Mouse (Mus musculus): ENCODE results near the gene Tmem236.
"Not testable (repeated sequence)": the region's sequence is repeated elsewhere in the genome, so short reads cannot be mapped to it uniquely, and the experiment has no call there.

Tmem236 gene

DNA sequence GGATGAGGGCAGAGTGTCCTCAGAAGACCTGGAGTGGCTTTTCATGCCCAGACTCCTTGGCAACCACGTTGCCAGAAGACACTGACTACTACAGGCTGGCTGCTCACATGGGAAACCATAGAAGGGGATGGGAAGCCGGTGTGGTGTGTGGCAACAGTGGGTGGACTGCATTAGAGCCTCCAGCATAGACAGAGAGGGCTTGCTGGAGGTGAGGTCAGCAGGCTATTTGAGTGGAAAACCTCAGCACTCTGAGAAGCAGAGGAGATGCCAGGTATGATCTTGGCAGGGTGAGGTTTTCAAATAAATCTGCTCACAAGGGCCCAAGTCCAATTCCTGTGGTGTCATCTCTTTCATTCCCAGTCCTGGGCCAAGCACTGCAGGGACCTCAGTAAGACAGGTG lies 25.3 kb downstream of the Tmem236 start:
- no peaks in the 10 kb centered on the region for H3K27me3 ChIP-seq (ENCODE audit: insufficient read depth, low read length)
- no peaks in the 10 kb centered on the region for H3K4me1 ChIP-seq (replicated peaks; ENCODE audit: low read depth, low read length)
- no peak overlapping the region for H3K4me3 ChIP-seq (replicated peaks; ENCODE audit: low read length)
- H3K36me3 ChIP-seq (ENCODE audit: insufficient read depth, low read length) = no peaks in the 10 kb centered on the region
- no peaks in the 10 kb centered on the region for H3K9me3 ChIP-seq (ENCODE audit: low read length)
- TF ChIP-seq NANOG (IDR thresholded peaks at IDR 0.05; ENCODE audit: borderline replicate concordance, low read length) (no peak), CTCF (conservative IDR thresholded peaks at IDR 0.05; ENCODE audit: low read length) (no peak), POU5F1 (IDR thresholded peaks at IDR 0.05; ENCODE audit: borderline replicate concordance, low read length) (no peak)

DNA sequence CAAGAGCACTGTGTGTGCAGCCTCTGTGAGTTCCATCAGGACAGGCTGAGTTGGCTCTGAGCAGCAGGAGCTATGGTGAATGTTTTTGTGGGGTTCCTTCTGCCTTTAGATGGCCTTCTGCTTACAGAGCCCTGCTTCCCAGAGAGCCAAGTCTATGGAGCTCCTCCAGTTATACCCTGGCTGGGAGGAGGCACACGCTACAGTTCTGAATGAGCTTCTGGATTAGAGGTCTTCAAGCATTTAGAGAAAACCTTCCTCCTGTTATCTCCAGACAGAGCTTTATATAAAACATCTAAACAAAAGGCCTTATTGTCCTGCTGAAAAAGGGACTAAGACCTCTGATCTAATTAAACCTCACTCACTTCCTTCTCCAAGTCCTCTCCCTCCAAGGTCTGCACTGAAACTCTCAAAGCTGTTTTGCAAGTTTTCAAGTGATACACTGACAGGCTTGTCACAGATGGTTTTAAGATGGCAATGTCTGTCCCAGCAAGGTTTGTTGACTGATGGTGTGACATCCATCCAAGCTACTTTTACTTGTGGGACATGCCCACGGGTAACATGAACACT lies 26.6 kb downstream of the Tmem236 start:
- not testable (repeated sequence) for H3K4me3 ChIP-seq (replicated peaks; ENCODE audit: low read length); H3K4me1 ChIP-seq (replicated peaks; ENCODE audit: low read depth, low read length); H3K27me3 ChIP-seq (ENCODE audit: insufficient read depth, low read length); H3K36me3 ChIP-seq (ENCODE audit: insufficient read depth, low read length); H3K9me3 ChIP-seq (ENCODE audit: low read length)

DNA sequence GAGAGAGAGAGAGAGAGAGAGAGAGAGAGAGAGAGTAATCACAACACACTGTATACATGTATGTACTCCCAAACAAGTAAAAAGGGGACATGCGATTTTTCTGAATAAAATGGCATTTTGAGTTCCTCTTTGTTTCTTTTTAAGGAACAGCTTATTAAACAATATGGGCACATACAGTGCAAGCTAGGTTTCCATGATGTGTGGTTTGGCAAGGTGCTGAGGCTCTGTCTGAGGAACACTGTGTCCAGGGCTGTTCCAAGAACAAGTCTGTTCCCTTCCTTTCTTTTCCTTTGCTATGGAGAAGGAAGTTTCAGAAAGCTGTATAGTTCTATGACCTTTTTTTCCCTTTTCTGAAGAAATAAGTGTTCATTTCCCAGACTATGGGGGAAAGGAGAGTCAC lies 30.0 kb downstream of the Tmem236 start:
- Histone ChIP-seq H3K4me3 (replicated peaks; ENCODE audit: low read length) (no peak overlapping the region), H3K4me1 (replicated peaks; ENCODE audit: low read depth, low read length) (no peaks in the 10 kb centered on the region), H3K27me3 (ENCODE audit: insufficient read depth, low read length) (no peaks in the 10 kb centered on the region), H3K36me3 (ENCODE audit: insufficient read depth, low read length) (no peaks in the 10 kb centered on the region), H3K9me3 (ENCODE audit: low read length) (no peaks in the 10 kb centered on the region)
- TF ChIP-seq POU5F1 (IDR thresholded peaks at IDR 0.05; ENCODE audit: borderline replicate concordance, low read length) (no peak), NANOG (IDR thresholded peaks at IDR 0.05; ENCODE audit: borderline replicate concordance, low read length) (no peak), CTCF (conservative IDR thresholded peaks at IDR 0.05; ENCODE audit: low read length) (no peak)

DNA sequence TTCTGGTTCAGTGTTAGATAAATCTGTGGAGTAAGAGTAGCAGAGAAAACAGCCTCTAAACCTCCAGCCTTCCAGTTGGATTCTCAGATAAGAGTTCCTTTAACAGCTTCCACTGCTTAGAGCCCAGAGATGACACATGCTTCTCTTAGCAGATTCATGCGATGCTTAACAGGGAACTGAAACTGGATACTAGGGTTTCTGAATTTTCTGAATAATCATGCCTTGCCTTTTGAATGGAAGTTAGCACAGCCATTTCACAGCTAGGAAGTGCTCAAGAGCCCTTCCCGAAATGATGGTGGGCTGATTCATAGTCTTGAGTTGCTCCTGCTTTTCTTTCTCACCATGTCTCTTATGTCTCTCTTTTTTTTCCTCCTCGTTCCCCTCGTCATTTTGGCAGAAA lies 32.5 kb downstream of the Tmem236 start:
- Histone ChIP-seq H3K36me3 (ENCODE audit: insufficient read depth, low read length) (no peaks in the 10 kb centered on the region), H3K4me1 (replicated peaks; ENCODE audit: low read depth, low read length) (no peaks in the 10 kb centered on the region), H3K27me3 (ENCODE audit: insufficient read depth, low read length) (no peaks in the 10 kb centered on the region), H3K9me3 (ENCODE audit: low read length) (no peaks in the 10 kb centered on the region), H3K4me3 (replicated peaks; ENCODE audit: low read length) (no peak overlapping the region)
- TF ChIP-seq POU5F1 (IDR thresholded peaks at IDR 0.05; ENCODE audit: borderline replicate concordance, low read length) (no peak), NANOG (IDR thresholded peaks at IDR 0.05; ENCODE audit: borderline replicate concordance, low read length) (no peak), CTCF (conservative IDR thresholded peaks at IDR 0.05; ENCODE audit: low read length) (no peak)

DNA sequence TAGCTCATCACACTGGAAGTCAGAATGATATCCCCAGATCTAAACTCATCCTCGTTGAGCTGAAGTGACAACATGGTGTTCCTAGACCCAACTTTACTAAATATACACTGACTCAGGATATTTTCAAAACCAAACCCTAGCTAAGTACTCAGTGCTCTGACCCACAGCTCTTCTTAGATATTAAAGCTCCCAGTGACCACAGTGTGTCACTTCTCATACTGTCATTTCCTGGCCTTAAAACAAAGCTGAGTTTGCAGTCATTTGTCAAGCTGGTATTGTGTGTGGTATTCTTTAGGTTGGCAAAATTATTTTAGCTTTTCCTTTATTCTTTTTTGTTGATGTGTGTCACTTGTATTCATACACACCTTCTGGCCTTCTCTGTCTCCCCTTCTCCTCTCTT lies 36.4 kb downstream of the Tmem236 start:
- H3K9me3 ChIP-seq (ENCODE audit: low read length) = no peaks in the 10 kb centered on the region
- no peaks in the 10 kb centered on the region for H3K36me3 ChIP-seq (ENCODE audit: insufficient read depth, low read length)
- no peaks in the 10 kb centered on the region for H3K4me1 ChIP-seq (replicated peaks; ENCODE audit: low read depth, low read length)
- no peaks in the 10 kb centered on the region for H3K27me3 ChIP-seq (ENCODE audit: insufficient read depth, low read length)
- no peak for TF ChIP-seq CTCF (conservative IDR thresholded peaks at IDR 0.05; ENCODE audit: low read length)
- TF ChIP-seq NANOG (IDR thresholded peaks at IDR 0.05; ENCODE audit: borderline replicate concordance, low read length) = no peak
- no peak for TF ChIP-seq POU5F1 (IDR thresholded peaks at IDR 0.05; ENCODE audit: borderline replicate concordance, low read length)
- no peak overlapping the region for H3K4me3 ChIP-seq (replicated peaks; ENCODE audit: low read length)

DNA sequence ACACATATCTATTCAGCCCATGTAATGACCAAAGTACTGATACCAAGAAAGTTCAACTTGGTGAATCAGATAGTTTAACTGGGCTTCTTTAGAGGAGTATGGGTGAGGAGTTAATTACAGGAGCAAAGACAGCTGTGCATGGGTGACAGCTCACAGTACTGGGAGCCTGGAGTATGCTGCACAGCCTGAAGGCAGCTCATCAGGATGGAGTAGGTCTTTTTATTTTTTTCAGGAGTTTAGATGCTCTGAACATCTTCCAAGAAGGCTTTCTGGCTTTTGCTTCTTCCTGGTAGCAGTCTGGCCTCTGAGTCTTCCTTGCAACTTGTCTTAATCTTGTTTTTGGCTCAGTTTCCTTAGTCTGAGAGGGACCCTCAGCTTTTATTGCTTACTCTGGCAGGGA lies 37.3 kb downstream of the Tmem236 start:
- Histone ChIP-seq H3K4me1 (replicated peaks; ENCODE audit: low read depth, low read length) (no peaks in the 10 kb centered on the region), H3K27me3 (ENCODE audit: insufficient read depth, low read length) (no peaks in the 10 kb centered on the region), H3K36me3 (ENCODE audit: insufficient read depth, low read length) (no peaks in the 10 kb centered on the region), H3K9me3 (ENCODE audit: low read length) (no peaks in the 10 kb centered on the region), H3K4me3 (replicated peaks; ENCODE audit: low read length) (no peak overlapping the region)
- TF ChIP-seq CTCF (conservative IDR thresholded peaks at IDR 0.05; ENCODE audit: low read length) (no peak), NANOG (IDR thresholded peaks at IDR 0.05; ENCODE audit: borderline replicate concordance, low read length) (no peak), POU5F1 (IDR thresholded peaks at IDR 0.05; ENCODE audit: borderline replicate concordance, low read length) (no peak)

DNA sequence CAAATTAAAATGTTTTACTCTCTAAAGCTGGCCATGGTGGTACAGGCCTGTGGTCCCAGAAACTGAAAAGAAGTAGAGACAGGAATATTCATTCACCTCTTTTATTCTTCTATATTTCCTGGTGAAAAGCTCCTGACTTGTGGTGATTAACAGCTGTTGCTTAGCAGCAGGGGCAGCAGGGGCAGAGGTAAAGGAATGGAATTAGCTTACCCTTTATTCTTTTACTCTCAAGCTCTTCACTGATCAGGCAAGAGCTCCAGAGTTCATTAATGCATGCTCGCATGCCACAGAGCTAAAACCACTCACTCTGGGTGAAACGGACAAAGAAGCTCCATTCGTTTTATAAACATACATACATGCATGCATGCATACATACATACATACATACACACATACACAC lies 40.4 kb downstream of the Tmem236 start:
- H3K27me3 ChIP-seq (ENCODE audit: insufficient read depth, low read length) = no peaks in the 10 kb centered on the region
- no peaks in the 10 kb centered on the region for H3K36me3 ChIP-seq (ENCODE audit: insufficient read depth, low read length)
- no peak for TF ChIP-seq NANOG (IDR thresholded peaks at IDR 0.05; ENCODE audit: borderline replicate concordance, low read length)
- no peak for TF ChIP-seq CTCF (conservative IDR thresholded peaks at IDR 0.05; ENCODE audit: low read length)
- no peak for TF ChIP-seq POU5F1 (IDR thresholded peaks at IDR 0.05; ENCODE audit: borderline replicate concordance, low read length)
- H3K9me3 ChIP-seq (ENCODE audit: low read length) = no peaks in the 10 kb centered on the region
- H3K4me3 ChIP-seq (replicated peaks; ENCODE audit: low read length) = no peak overlapping the region
- no peaks in the 10 kb centered on the region for H3K4me1 ChIP-seq (replicated peaks; ENCODE audit: low read depth, low read length)

DNA sequence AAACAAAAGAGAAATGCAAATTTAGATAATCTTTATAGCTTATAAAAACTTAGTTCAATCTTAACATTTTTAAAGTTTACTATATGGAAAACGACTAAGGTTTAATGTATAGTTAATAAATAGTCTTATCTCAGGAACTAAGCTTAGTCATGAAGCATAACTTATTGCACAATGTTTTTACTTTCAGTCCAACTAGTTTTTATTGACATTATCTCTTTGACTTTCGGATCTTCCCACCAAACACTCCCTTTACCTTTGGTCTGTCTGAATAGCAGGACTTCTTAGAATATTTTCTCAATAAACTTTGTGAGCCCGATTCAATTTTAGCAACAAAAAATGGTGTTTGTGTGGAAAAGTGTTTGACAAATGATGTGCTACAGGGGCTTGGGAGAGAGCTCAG lies 42.3 kb downstream of the Tmem236 start:
- H3K4me1 ChIP-seq (replicated peaks; ENCODE audit: low read depth, low read length) = no peaks in the 10 kb centered on the region
- TF ChIP-seq NANOG (IDR thresholded peaks at IDR 0.05; ENCODE audit: borderline replicate concordance, low read length) (no peak), POU5F1 (IDR thresholded peaks at IDR 0.05; ENCODE audit: borderline replicate concordance, low read length) (no peak), CTCF (conservative IDR thresholded peaks at IDR 0.05; ENCODE audit: low read length) (no peak)
- H3K36me3 ChIP-seq (ENCODE audit: insufficient read depth, low read length) = no peaks in the 10 kb centered on the region
- no peak overlapping the region for H3K4me3 ChIP-seq (replicated peaks; ENCODE audit: low read length)
- no peaks in the 10 kb centered on the region for H3K9me3 ChIP-seq (ENCODE audit: low read length)
- no peaks in the 10 kb centered on the region for H3K27me3 ChIP-seq (ENCODE audit: insufficient read depth, low read length)

DNA sequence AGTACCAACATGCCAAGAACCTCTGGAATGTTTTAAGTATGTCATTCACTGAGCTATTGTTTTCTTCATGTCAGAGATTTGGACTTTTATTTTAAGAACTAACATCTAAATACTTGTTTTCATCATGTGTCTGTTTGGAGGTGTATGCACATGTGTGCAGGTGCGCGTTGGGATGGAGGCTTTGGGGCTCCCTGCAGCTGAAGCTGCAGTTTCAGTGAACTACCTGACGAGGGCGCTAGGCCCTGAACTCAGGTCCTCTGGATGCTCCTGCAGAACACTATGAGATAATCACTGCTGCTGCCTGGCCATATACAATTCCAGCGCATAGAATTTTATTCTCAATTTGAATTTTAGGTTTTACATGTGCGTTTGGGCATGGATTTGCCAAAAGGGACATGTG lies 43.8 kb downstream of the Tmem236 start:
- Histone ChIP-seq H3K36me3 (ENCODE audit: insufficient read depth, low read length) (no peaks in the 10 kb centered on the region), H3K4me1 (replicated peaks; ENCODE audit: low read depth, low read length) (no peaks in the 10 kb centered on the region), H3K27me3 (ENCODE audit: insufficient read depth, low read length) (no peaks in the 10 kb centered on the region), H3K9me3 (ENCODE audit: low read length) (no peaks in the 10 kb centered on the region), H3K4me3 (replicated peaks; ENCODE audit: low read length) (no peak overlapping the region)
- TF ChIP-seq CTCF (conservative IDR thresholded peaks at IDR 0.05; ENCODE audit: low read length) (peak; percentile 68), POU5F1 (IDR thresholded peaks at IDR 0.05; ENCODE audit: borderline replicate concordance, low read length) (no peak), NANOG (IDR thresholded peaks at IDR 0.05; ENCODE audit: borderline replicate concordance, low read length) (no peak)
